Mouse (Mus musculus) megakaryocyte-erythroid progenitor cell, adult 5-6 weeks (primary cell): ENCODE data around the gene Pde4b. TPM values are rescaled to one million over a fixed set of nuclear protein-coding genes. Genes with fewer than 3 reads are reported as not detected.

Source experiments
- ATAC-seq: replicated peaks from 2 replicates; pipeline ENCODE4 v1.8.0; 2016; ENCODE audit warnings: mild to moderate bottlenecking, inconsistent platforms; ENCODE audit not compliant: severe bottlenecking, poor library complexity, low FRiP score, low TSS enrichment
- total RNA-seq, 2 experiments: library from RNA; stranded (forward) in 1 of 2; stranded (reverse) in 1 of 2; fragments of 200-1000, 215-1000 nt in 1 of 2; fragments of >200 nt in 1 of 2; fragmentation: Nextera tagmentation in 1 of 2; gene quantifications; 2 replicates each; pipeline ENCODE4 v1.2.3; 2014 to 2017

The Pde4b gene
- total RNA-seq (2014; fragmentation: Nextera tagmentation) (15.6 and 18.0 TPM in 2 replicates), total RNA-seq (2017) (23.9 and 31.7 TPM in 2 replicates)

GRCm38 (mm10) chr4:102087091-102087565, at the start of gene Pde4b:
Gene Pde4b (plus strand): TSS chr4:102087543.
- no peak for ATAC-seq

GRCm38 (mm10) chr4:102040190-102040589, 47.2 kb upstream of the Pde4b start:
- no peak for ATAC-seq

DNA sequence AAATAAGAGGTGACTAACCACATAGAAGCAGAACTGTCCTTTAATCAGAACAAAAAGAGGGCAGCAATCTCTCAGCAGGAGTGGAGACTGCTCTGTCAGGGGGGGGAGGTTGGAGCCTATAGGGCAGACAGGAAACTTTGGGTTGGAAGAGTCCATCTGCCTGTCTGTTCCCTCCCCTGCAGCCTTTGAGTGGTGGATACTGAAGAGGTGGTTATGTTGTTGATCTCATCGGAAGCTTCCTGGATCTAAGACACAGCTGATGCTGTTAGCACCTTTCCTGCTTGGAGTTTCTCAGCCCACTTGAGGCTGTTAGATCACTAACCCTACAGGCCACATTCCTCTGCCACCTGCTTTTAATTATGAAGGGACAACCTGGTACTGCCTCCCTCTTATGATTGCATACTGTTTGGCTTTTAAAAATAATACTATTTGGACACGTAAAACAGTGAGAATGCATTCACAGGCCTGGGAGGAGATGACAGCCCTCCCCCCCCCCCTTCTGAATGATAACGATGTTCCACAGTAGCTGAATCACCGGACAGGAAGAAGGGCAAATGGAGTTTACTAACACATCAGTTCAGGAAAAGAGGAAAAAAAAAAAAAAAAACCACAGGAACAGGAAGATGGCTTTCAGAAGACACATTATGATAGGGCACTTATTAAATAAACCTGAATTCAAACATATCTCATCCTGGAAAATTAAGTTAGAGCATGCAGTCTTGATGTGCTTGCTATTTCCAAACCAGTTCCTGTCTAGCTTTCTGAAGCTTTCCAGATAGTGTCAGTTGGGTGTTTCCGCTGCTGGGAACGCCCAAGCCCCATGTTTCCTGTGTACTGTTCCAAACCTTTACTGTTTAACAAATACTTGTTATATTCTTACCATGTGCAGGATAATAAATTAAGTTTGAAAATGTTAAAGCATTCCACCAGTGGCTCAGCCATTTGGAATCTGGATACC, 41.9 kb upstream of the Pde4b start:
- no peak for ATAC-seq

- ATAC-seq, result peak; percentile 92
Observed at GRCm38 (mm10) chr4:102049368-102049767, 38.0 kb upstream of the Pde4b start.

GRCm38 (mm10) chr4:102061322-102061721, 26.0 kb upstream of the Pde4b start:
- no peak for ATAC-seq

DNA sequence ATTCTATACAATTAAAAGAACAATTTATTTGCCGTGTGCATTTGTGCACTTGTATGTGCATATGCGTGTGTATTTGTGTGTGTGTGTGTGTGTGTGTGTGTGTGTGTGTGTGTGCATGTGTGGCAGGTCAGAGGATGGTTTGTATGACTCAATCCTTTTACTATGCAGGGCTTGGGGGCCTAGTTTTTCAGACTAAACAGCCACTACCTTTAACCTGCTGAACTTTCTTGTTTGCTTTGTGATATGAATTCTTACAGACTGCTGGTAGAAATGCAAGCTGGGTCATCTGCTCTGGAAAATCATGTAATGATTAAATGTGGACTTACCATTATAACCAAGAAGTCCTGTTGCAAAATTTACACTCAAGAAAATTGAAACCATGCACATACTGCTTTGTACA, 18.0 kb upstream of the Pde4b start:
- no peak for ATAC-seq

GRCm38 (mm10) chr4:102086336-102086735, 1.0 kb upstream of the Pde4b start:
- ATAC-seq, result no peak

DNA sequence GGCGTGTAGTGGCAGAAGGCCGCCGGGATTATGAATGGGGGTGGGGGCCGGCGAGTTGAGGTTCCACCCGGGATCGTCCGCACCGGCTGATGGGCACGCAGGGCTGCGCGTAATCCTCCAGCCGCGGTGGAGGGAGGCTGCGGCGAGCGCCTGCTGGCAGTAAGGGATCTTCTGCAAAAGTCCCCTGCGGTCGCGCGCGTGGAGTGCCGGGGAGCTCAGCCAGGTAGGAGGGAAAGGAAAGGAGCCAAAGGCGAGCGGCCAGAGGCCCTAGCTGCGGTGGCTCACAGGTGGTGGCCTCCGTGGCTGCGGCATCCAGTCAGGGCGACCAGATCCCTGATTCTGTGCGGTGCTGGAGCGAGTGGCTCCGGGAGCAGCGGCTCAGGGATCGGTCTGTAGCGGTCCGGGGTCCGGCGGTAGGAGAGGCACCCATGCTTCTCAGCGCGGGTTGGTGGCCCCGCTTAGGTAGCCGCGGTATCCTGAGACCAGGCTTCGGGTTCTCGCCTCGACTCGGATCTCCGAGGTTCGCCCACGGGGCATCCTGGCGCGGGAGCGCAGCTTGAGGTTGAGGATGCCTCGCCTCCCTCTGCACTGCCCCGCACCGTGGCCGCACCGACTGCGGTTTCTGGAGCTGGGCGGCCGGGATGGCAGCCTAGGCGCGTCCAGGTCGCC, 357 bp downstream of the Pde4b start:
- no peak for ATAC-seq

- ATAC-seq, result no peak
Observed at GRCm38 (mm10) chr4:102088235-102088867, 1.0 kb downstream of the Pde4b start.

- ATAC-seq, result no peak
Observed at GRCm38 (mm10) chr4:102095851-102096250, 8.5 kb downstream of the Pde4b start.

DNA sequence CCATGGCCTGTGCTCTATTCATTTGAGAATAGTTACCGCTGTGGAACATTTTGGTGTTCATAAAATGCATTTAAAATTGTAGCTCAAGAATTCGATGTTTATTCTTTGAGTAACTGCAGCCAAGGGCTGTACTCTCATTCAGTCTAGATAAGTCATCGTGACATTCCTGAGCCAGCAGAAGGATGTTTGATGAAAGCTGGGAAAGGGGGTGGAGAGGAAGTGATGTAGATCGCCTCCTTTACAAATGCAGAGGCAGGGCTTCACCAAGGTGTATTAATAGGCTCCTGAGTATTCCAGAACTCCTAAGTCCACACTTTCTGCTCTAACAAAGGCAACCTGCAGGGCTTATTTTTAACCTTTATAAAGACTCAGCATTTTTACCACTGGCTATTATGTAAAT, 14.9 kb downstream of the Pde4b start:
- ATAC-seq, result no peak

- no peak for ATAC-seq
Observed at GRCm38 (mm10) chr4:102104534-102105014, 17.2 kb downstream of the Pde4b start.

GRCm38 (mm10) chr4:102106771-102107170, 19.4 kb downstream of the Pde4b start:
- no peak for ATAC-seq

GRCm38 (mm10) chr4:102119454-102119853, 32.1 kb downstream of the Pde4b start:
- ATAC-seq, result no peak

DNA sequence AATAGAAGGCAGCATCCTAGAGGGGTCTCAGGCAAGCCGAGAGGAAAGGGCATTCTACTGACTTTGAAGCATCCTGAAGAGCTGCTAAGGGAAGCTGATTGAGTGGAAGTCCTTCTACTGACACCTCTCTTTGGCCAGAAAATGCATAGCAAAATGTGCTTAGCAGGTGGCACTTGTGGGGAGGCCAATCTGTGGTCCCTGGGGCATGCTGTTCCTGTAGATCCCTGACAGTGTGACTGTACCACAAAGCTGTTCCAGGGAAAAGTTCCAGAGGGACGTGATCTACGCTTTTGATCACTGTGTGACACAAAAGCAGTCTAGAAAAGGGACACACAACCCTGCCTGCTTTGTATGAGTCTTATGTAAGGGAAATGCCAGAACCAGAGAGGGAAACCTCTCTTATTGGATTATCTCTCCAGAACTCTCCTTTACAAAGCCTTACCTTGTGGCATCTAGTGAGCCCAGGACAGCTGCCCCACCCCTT, 49.1 kb downstream of the Pde4b start:
- no peak for ATAC-seq

- no peak for ATAC-seq
Observed at GRCm38 (mm10) chr4:102138346-102138745, 51.0 kb downstream of the Pde4b start.

- ATAC-seq, result no peak
Observed at GRCm38 (mm10) chr4:102141241-102141640, 53.9 kb downstream of the Pde4b start.

- ATAC-seq, result no peak
Observed at GRCm38 (mm10) chr4:102148766-102149165, 61.4 kb downstream of the Pde4b start.

DNA sequence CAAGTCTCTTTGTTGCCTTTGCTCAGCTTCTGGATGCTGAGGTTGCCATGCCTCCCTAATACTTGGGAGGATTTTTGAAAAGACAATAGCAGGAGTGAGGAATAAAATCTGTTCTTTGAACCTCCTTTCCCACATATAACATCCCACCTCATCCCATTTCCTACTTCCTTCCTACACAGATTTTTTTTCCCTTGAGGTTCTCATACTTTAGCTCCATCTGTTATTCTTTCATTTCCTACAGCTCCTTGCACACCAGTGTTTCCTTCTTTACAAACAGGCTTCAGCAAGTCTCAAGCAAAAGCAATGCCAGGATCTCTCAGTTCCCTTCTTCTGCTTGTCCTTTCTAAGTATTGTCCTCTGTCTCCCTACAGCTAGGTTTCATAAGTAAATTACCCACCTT, 71.8 kb downstream of the Pde4b start:
- no peak for ATAC-seq

- ATAC-seq, result no peak
Observed at GRCm38 (mm10) chr4:102171636-102172035, 84.3 kb downstream of the Pde4b start.
